Comparison of ENCODE assay signal across 9 mouse cellular contexts in genomic region chr13:71507421-71507931, GRCm38 (mm10).
A peak's percentile ranks its signal among the peaks of the same experiment; 100 is the strongest.
DNase-seq lines count a peak whose midpoint lies in the region; ATAC-seq and TF ChIP-seq lines count a peak whose summit lies in the region.
"Had no signal": no experiment of that assay in that cellular context is flagged by ENCODE, and none has a peak within 500 bp of the region (broad histone marks: within the 10 kb centered on the region; RNA-seq: fewer than 3 reads in every experiment).

No protein-coding gene starts in this region.

- no peak for TF ChIP-seq EP300 in heart, adult 2 months (IDR thresholded peaks at IDR 0.05; ENCODE audit: insufficient read depth, low read depth, low read length)

- H3K4me1 ChIP-seq in heart, embryonic 11.5 days (ENCODE audit: control insufficient read depth, insufficient read depth, low read length): no peaks in the 10 kb centered on the region
- no peaks in the 10 kb centered on the region; the same call in 1 of the 2 replicates for H3K4me1 ChIP-seq in heart, adult 2 months (ENCODE audit: control insufficient read depth, insufficient read depth, low read length)
- H3K4me1 ChIP-seq in forebrain, postnatal 0 days (ENCODE audit: insufficient read depth): peaks cover 11% of the 10 kb centered on the region
- peaks cover 4% of the 10 kb centered on the region; the same call in 1 of the 2 replicates for H3K4me1 ChIP-seq in lung, embryonic 15.5 days
- H3K4me1 ChIP-seq: megakaryocyte, embryonic 14.5 days had no signal

- no peaks in the 10 kb centered on the region for H3K9me3 ChIP-seq in heart, embryonic 11.5 days (replicated peaks; ENCODE audit: control insufficient read depth, low read length)
- no peaks in the 10 kb centered on the region for H3K9me3 ChIP-seq in forebrain, postnatal 0 days (ENCODE audit: low read length)
- H3K9me3 ChIP-seq in lung, embryonic 15.5 days: no peaks in the 10 kb centered on the region

- H3K27me3 ChIP-seq in heart, embryonic 11.5 days (ENCODE audit: control insufficient read depth, insufficient read depth, low read length): no peaks in the 10 kb centered on the region
- no peaks in the 10 kb centered on the region for H3K27me3 ChIP-seq in heart, adult 2 months (ENCODE audit: control insufficient read depth, insufficient read depth, low read length)
- H3K27me3 ChIP-seq in forebrain, postnatal 0 days (ENCODE audit: insufficient read depth, low read length): no peaks in the 10 kb centered on the region
- no peaks in the 10 kb centered on the region for H3K27me3 ChIP-seq in lung, embryonic 15.5 days
- H3K27me3 ChIP-seq: megakaryocyte, embryonic 14.5 days had no signal

- TF ChIP-seq POLR2A in heart, adult 2 months (IDR thresholded peaks at IDR 0.05; ENCODE audit: insufficient read depth, low read depth, low read length): no peak

- H3K27ac ChIP-seq in heart, embryonic 11.5 days (ENCODE audit: low read depth, low read length): no peak overlapping the region
- H3K27ac ChIP-seq in heart, adult 2 months: no peak overlapping the region
- no peak overlapping the region for H3K27ac ChIP-seq in forebrain, postnatal 0 days (ENCODE audit: low read depth, low read length)
- no peak overlapping the region for H3K27ac ChIP-seq in lung, embryonic 15.5 days

- no peaks in the 10 kb centered on the region for H3K36me3 ChIP-seq in heart, embryonic 11.5 days (ENCODE audit: control insufficient read depth, insufficient read depth, low read length)
- no peaks in the 10 kb centered on the region for H3K36me3 ChIP-seq in heart, adult 2 months (ENCODE audit: control insufficient read depth, insufficient read depth, low read length)
- H3K36me3 ChIP-seq in forebrain, postnatal 0 days (ENCODE audit: insufficient read depth): no peaks in the 10 kb centered on the region
- H3K36me3 ChIP-seq in lung, embryonic 15.5 days: no peaks in the 10 kb centered on the region

- WGBS in heart, embryonic 11.5 days (ENCODE audit: insufficient replicate concordance): 9% methylated on average over 10 of the region's 10 CpGs
- WGBS in heart, adult 2 months: 27% methylated on average over 10 of the region's 10 CpGs
- 3% methylated on average over 10 of the region's 10 CpGs for WGBS in forebrain, postnatal 0 days
- 17% methylated on average over 10 of the region's 10 CpGs for WGBS in lung, embryonic 15.5 days

- H3K79me2 ChIP-seq in heart, adult 2 months (replicated peaks; ENCODE audit: control insufficient read depth, insufficient read depth, low read length): no peaks in the 10 kb centered on the region

- no peak overlapping the region for H3K4me3 ChIP-seq in heart, embryonic 11.5 days (ENCODE audit: low read depth, low read length)
- no peak overlapping the region for H3K4me3 ChIP-seq in heart, adult 2 months
- no peak overlapping the region for H3K4me3 ChIP-seq in forebrain, postnatal 0 days (ENCODE audit: low read depth, low read length)
- H3K4me3 ChIP-seq in lung, embryonic 15.5 days: no peak overlapping the region
- H3K4me3 ChIP-seq: megakaryocyte, embryonic 14.5 days had no signal

- no peak for TF ChIP-seq CTCF in heart, adult 2 months (IDR thresholded peaks at IDR 0.05)
- TF ChIP-seq CTCF in forebrain, postnatal 0 days (IDR thresholded peaks at IDR 0.05; ENCODE audit: low read depth): no peak

- H3K4me2 ChIP-seq in heart, embryonic 11.5 days: peak overlapping the region; percentile 46
- H3K4me2 ChIP-seq in forebrain, postnatal 0 days (ENCODE audit: low read depth): peak overlapping the region; percentile 32
- H3K4me2 ChIP-seq in lung, embryonic 15.5 days: no peak overlapping the region

- intact Hi-C loops in heart, adult 2 months (cut with DNase I): no loop called here

- no peak overlapping the region for H3K9ac ChIP-seq in heart, embryonic 11.5 days (ENCODE audit: low read depth, low read length)
- H3K9ac ChIP-seq in heart, adult 2 months (ENCODE audit: low read depth, low read length): no peak overlapping the region
- no peak overlapping the region for H3K9ac ChIP-seq in forebrain, postnatal 0 days
- H3K9ac ChIP-seq in lung, embryonic 15.5 days: no peak overlapping the region

- DNase-seq in heart, adult 2 months: no peak
- DNase-seq in forebrain, postnatal 0 days: peak; percentile 72
- peak; percentile 54 to 71 for DNase-seq in kidney, postnatal 36 days
- DNase-seq in right cerebral cortex, postnatal 10 days (ENCODE audit: low spot score in 2 of 2): peak; percentile 72 to 78
- no peak for DNase-seq in gastrocnemius, postnatal 4 days (ENCODE audit: low spot score in 2 of 2)
- no peak for DNase-seq in adrenal gland, postnatal 4 days (ENCODE audit: low spot score in 2 of 2)

- ATAC-seq in heart, embryonic 11.5 days (replicated peaks; ENCODE audit: insufficient number of reproducible peaks, low FRiP score, low TSS enrichment): no peak
- ATAC-seq in forebrain, postnatal 0 days: peak; percentile 88
- ATAC-seq in lung, embryonic 15.5 days (ENCODE audit: borderline replicate concordance, extremely low read depth, low FRiP score, low TSS enrichment): peak; percentile 49; the same call in 1 of the 2 replicates

Comparison
In these comparisons a context has a peak if more than half of its experiments do, and no peak if none do; other contexts are left out.
1. DNase-seq: peak in forebrain, postnatal 0 days (single experiment), kidney, postnatal 36 days (2 of 2) and right cerebral cortex, postnatal 10 days (2 of 2); none in heart, adult 2 months (0 of 2), gastrocnemius, postnatal 4 days (0 of 2) and adrenal gland, postnatal 4 days (0 of 2).